Mouse (Mus musculus): ENCODE data around the gene Rps9. TPM values are rescaled to one million over a fixed set of nuclear protein-coding genes. Genes with fewer than 3 reads are reported as not detected.

The Rps9 gene
- polyA plus RNA-seq (2016; fragmentation: Nextera tagmentation; extraction: Ambion mirVana), result 1,015 and 1,051 TPM in 2 replicates

GRCm38 (mm10) chr7:3703879-3704441, at the start of gene Rps9:
Gene Rps9 (plus strand): TSS chr7:3703993.
- H3K27me3 ChIP-seq, result no peaks in the 10 kb centered on the region
- peak within 1 kb of the TSS; percentile 92 for H3K27ac ChIP-seq (replicated peaks)
- ATAC-seq (ENCODE audit: low FRiP score, low read depth), result peak; percentile 94
- peaks cover 22% of the 10 kb centered on the region for H3K4me1 ChIP-seq
- peak within 1 kb of the TSS; percentile 89 for H3K4me3 ChIP-seq
- peak within 1 kb of the TSS; percentile 95 for H3K4me2 ChIP-seq (replicated peaks)
- peak within 1 kb of the TSS; percentile 91 for H3K9ac ChIP-seq (replicated peaks)
- WGBS, result 2% methylated on average over 42 of the region's 42 CpGs
- H3K36me3 ChIP-seq, result peaks cover 38% of the 10 kb centered on the region
- no peaks in the 10 kb centered on the region for H3K9me3 ChIP-seq

GRCm38 (mm10) chr7:3656966-3657365, 46.8 kb upstream of the Rps9 start:
- ATAC-seq (ENCODE audit: low FRiP score, low read depth), result 0 out of 2 replicates have a peak, but pooled peaks have one; percentile 3
- H3K4me1 ChIP-seq, result no peaks in the 10 kb centered on the region
- peaks cover 98% of the 10 kb centered on the region for H3K36me3 ChIP-seq
- H3K4me2 ChIP-seq (replicated peaks), result no peak overlapping the region
- H3K9ac ChIP-seq (replicated peaks), result no peak overlapping the region
- no peak overlapping the region for H3K27ac ChIP-seq (replicated peaks)
- H3K4me3 ChIP-seq, result no peak overlapping the region
- no peaks in the 10 kb centered on the region for H3K9me3 ChIP-seq
- no peaks in the 10 kb centered on the region for H3K27me3 ChIP-seq
- WGBS, result 90% methylated on average over 4 of the region's 4 CpGs

- Histone ChIP-seq H3K4me2 (replicated peaks) (no peak overlapping the region), H3K9me3 (no peaks in the 10 kb centered on the region), H3K4me1 (peaks cover 4% of the 10 kb centered on the region; the same call in 1 of the 2 replicates), H3K36me3 (peaks cover 97% of the 10 kb centered on the region), H3K9ac (replicated peaks) (no peak overlapping the region), H3K27me3 (no peaks in the 10 kb centered on the region), H3K4me3 (no peak overlapping the region), H3K27ac (replicated peaks) (no peak overlapping the region)
- WGBS, result 97% methylated on average over 14 of the region's 14 CpGs
- no peak for ATAC-seq (ENCODE audit: low FRiP score, low read depth)
These were observed 45.2 kb upstream of the Rps9 start for GRCm38 (mm10) chr7:3658578-3658977.

GRCm38 (mm10) chr7:3664524-3665214, 39.1 kb upstream of the Rps9 start:
- Histone ChIP-seq H3K27me3 (no peaks in the 10 kb centered on the region), H3K9ac (replicated peaks) (peak overlapping the region; percentile 79), H3K27ac (replicated peaks) (peak overlapping the region; percentile 84), H3K4me1 (peaks cover 26% of the 10 kb centered on the region), H3K36me3 (peaks cover 36% of the 10 kb centered on the region), H3K9me3 (no peaks in the 10 kb centered on the region), H3K4me3 (peak overlapping the region; percentile 77), H3K4me2 (replicated peaks) (peak overlapping the region; percentile 80)
- peak; percentile 14 for ATAC-seq (ENCODE audit: low FRiP score, low read depth)
- 32% methylated on average over 15 of the region's 15 CpGs for WGBS

GRCm38 (mm10) chr7:3665215-3666114, 38.3 kb upstream of the Rps9 start, which contains the start of gene Leng1:
Gene Leng1 (minus strand): TSS chr7:3665840.
- Histone ChIP-seq H3K4me3 (peak within 1 kb of the TSS; percentile 77), H3K4me1 (peaks cover 26% of the 10 kb centered on the region), H3K27ac (replicated peaks) (peak within 1 kb of the TSS; percentile 84), H3K27me3 (no peaks in the 10 kb centered on the region), H3K4me2 (replicated peaks) (peak within 1 kb of the TSS; percentile 80), H3K36me3 (peaks cover 28% of the 10 kb centered on the region), H3K9ac (replicated peaks) (peak within 1 kb of the TSS; percentile 79), H3K9me3 (no peaks in the 10 kb centered on the region)
- WGBS, result 4% methylated on average over 45 of the region's 45 CpGs
- ATAC-seq (ENCODE audit: low FRiP score, low read depth), result peak; percentile 99

- no peak for ATAC-seq (ENCODE audit: low FRiP score, low read depth)
- Histone ChIP-seq H3K36me3 (peaks cover 15% of the 10 kb centered on the region), H3K4me1 (peaks cover 26% of the 10 kb centered on the region), H3K9ac (replicated peaks) (no peak overlapping the region), H3K4me2 (replicated peaks) (no peak overlapping the region), H3K27me3 (no peaks in the 10 kb centered on the region), H3K27ac (replicated peaks) (no peak overlapping the region), H3K4me3 (no peak overlapping the region), H3K9me3 (no peaks in the 10 kb centered on the region)
- WGBS, result 22% methylated on average over 14 of the region's 14 CpGs
These were observed 36.8 kb upstream of the Rps9 start for GRCm38 (mm10) chr7:3666921-3667391.

- H3K27ac ChIP-seq (replicated peaks), result no peak overlapping the region
- no peaks in the 10 kb centered on the region for H3K4me1 ChIP-seq
- H3K9me3 ChIP-seq, result no peaks in the 10 kb centered on the region
- no peak overlapping the region for H3K4me3 ChIP-seq
- WGBS, result 75% methylated on average over 10 of the region's 10 CpGs
- H3K27me3 ChIP-seq, result no peaks in the 10 kb centered on the region
- H3K9ac ChIP-seq (replicated peaks), result no peak overlapping the region
- peaks cover 5% of the 10 kb centered on the region; the same call in 1 of the 2 replicates for H3K36me3 ChIP-seq
- ATAC-seq (ENCODE audit: low FRiP score, low read depth), result peak; percentile 85
- H3K4me2 ChIP-seq (replicated peaks), result no peak overlapping the region
These were observed 29.1 kb upstream of the Rps9 start for GRCm38 (mm10) chr7:3674507-3675227.

- no peak; the same call in 1 of the 2 replicates for ATAC-seq (ENCODE audit: low FRiP score, low read depth)
- peaks cover 7% of the 10 kb centered on the region; the same call in 1 of the 2 replicates for H3K36me3 ChIP-seq
- no peaks in the 10 kb centered on the region for H3K27me3 ChIP-seq
- no peak overlapping the region for H3K9ac ChIP-seq (replicated peaks)
- H3K27ac ChIP-seq (replicated peaks), result no peak overlapping the region
- no peaks in the 10 kb centered on the region for H3K4me1 ChIP-seq
- 73% methylated on average over 3 of the region's 3 CpGs for WGBS
- H3K4me2 ChIP-seq (replicated peaks), result no peak overlapping the region
- no peaks in the 10 kb centered on the region for H3K9me3 ChIP-seq
- H3K4me3 ChIP-seq, result no peak overlapping the region
These were observed 28.6 kb upstream of the Rps9 start for GRCm38 (mm10) chr7:3675228-3675548.

GRCm38 (mm10) chr7:3676371-3676770, 27.4 kb upstream of the Rps9 start:
- Histone ChIP-seq H3K4me3 (no peak overlapping the region), H3K27ac (replicated peaks) (no peak overlapping the region), H3K9ac (replicated peaks) (no peak overlapping the region), H3K9me3 (no peaks in the 10 kb centered on the region), H3K36me3 (peaks cover 10% of the 10 kb centered on the region; the same call in 1 of the 2 replicates), H3K27me3 (no peaks in the 10 kb centered on the region), H3K4me1 (no peaks in the 10 kb centered on the region), H3K4me2 (replicated peaks) (no peak overlapping the region)
- WGBS, result 89% methylated on average over 12 of the region's 12 CpGs
- no peak for ATAC-seq (ENCODE audit: low FRiP score, low read depth)

GRCm38 (mm10) chr7:3677342-3677741, 26.5 kb upstream of the Rps9 start, which contains the start of gene Tmc4:
Gene Tmc4 (minus strand): TSS chr7:3677553.
- 55% methylated on average over 9 of the region's 9 CpGs for WGBS
- Histone ChIP-seq H3K27ac (replicated peaks) (no peak within 1 kb of the TSS), H3K4me2 (replicated peaks) (no peak within 1 kb of the TSS), H3K9ac (replicated peaks) (no peak within 1 kb of the TSS), H3K9me3 (no peaks in the 10 kb centered on the region), H3K4me1 (no peaks in the 10 kb centered on the region), H3K27me3 (no peaks in the 10 kb centered on the region), H3K36me3 (peaks cover 10% of the 10 kb centered on the region; the same call in 1 of the 2 replicates), H3K4me3 (no peak within 1 kb of the TSS)
- no peak for ATAC-seq (ENCODE audit: low FRiP score, low read depth)

GRCm38 (mm10) chr7:3683908-3684550, 19.8 kb upstream of the Rps9 start:
- H3K4me3 ChIP-seq, result no peak overlapping the region
- peak overlapping the region; percentile 21 for H3K4me2 ChIP-seq (replicated peaks)
- no peaks in the 10 kb centered on the region for H3K9me3 ChIP-seq
- H3K9ac ChIP-seq (replicated peaks), result no peak overlapping the region
- H3K4me1 ChIP-seq, result peaks cover 18% of the 10 kb centered on the region
- H3K27me3 ChIP-seq, result no peaks in the 10 kb centered on the region
- peak; percentile 78 for ATAC-seq (ENCODE audit: low FRiP score, low read depth)
- 65% methylated on average over 10 of the region's 10 CpGs for WGBS
- H3K36me3 ChIP-seq, result peaks cover 25% of the 10 kb centered on the region
- H3K27ac ChIP-seq (replicated peaks), result peak overlapping the region; percentile 73

Measured in midbrain, embryonic 12.5 days (tissue).